Mouse (Mus musculus) neural tube, embryonic 12.5 days (tissue): ENCODE data around the gene Rph3al. TPM values are rescaled to one million over a fixed set of nuclear protein-coding genes. Genes with fewer than 3 reads are reported as not detected.

Source experiments
- ATAC-seq: fragments of 200-750 bp; cut with Nextera tagmentation; 2 replicates; pipeline ENCODE4 v1.8.0; 2017; ENCODE audit warnings: low read depth, mild to moderate bottlenecking, moderate TSS enrichment, moderate library complexity; ENCODE audit not compliant: low FRiP score
- H3K27ac ChIP-seq: fragments of 300-500 bp; sonication (generic); 2 replicates; pipeline ENCODE4 v1.5.1; 2016
- H3K27me3 ChIP-seq: fragments of 300-500 bp; sonication (generic); replicated peaks from 2 replicates; pipeline ENCODE4 v1.6.1; 2016; ENCODE audit warnings: mild to moderate bottlenecking
- H3K36me3 ChIP-seq: fragments of 300-500 bp; sonication (generic); 2 replicates; pipeline ENCODE4 v1.6.1; 2016; ENCODE audit warnings: mild to moderate bottlenecking
- H3K4me1 ChIP-seq: fragments of 300-500 bp; sonication (generic); 2 replicates; pipeline ENCODE4 v1.6.1; 2016
- H3K4me2 ChIP-seq: fragments of 300-500 bp; sonication (generic); replicated peaks from 2 replicates; pipeline ENCODE4 v1.6.1; 2016; ENCODE audit warnings: mild to moderate bottlenecking
- H3K4me3 ChIP-seq: fragments of 300-500 bp; sonication (generic); 2 replicates; pipeline ENCODE4 v1.5.1; 2016
- H3K9ac ChIP-seq: fragments of 300-500 bp; sonication (generic); 2 replicates; pipeline ENCODE4 v1.6.1; 2016; ENCODE audit warnings: mild to moderate bottlenecking
- H3K9me3 ChIP-seq: fragments of 300-500 bp; sonication (generic); 2 replicates; pipeline ENCODE4 v1.6.1; 2016; ENCODE audit warnings: mild to moderate bottlenecking
- WGBS: fragments of 180-500 bp; shearing (Covaris S2); methylation state at CpG from one replicate; pipeline ENCODE4 v1.1.7; 2016; 5-methylcytosine and 5-hydroxymethylcytosine counted together
- polyA plus RNA-seq: library from polyadenylated mRNA; unstranded; fragments of >200 nt; fragmentation: Nextera tagmentation; extraction: Ambion mirVana; gene quantifications from 2 replicates; pipeline ENCODE4 v1.2.1, GENCODE M21; 2016

The Rph3al gene
- polyA plus RNA-seq = 1.1 and 1.7 TPM in 2 replicates

GRCm38 (mm10) chr11:75938379-75938906 is at the start of gene Rph3al:
Gene Rph3al, minus strand, starts transcription at chr11:75938429.
- Histone ChIP-seq H3K27ac (no peak within 1 kb of the TSS), H3K4me3 (no peak within 1 kb of the TSS), H3K9me3 (no peaks in the 10 kb centered on the region), H3K9ac (0 out of 2 replicates have a peak within 1 kb of the TSS, but pooled peaks have one; percentile 33), H3K36me3 (no peaks in the 10 kb centered on the region), H3K4me1 (peaks cover 17% of the 10 kb centered on the region), H3K4me2 (no peak within 1 kb of the TSS), H3K27me3 (no peaks in the 10 kb centered on the region)
- WGBS = 75% methylated on average over 6 of the region's 6 CpGs
- ATAC-seq = no peak

DNA sequence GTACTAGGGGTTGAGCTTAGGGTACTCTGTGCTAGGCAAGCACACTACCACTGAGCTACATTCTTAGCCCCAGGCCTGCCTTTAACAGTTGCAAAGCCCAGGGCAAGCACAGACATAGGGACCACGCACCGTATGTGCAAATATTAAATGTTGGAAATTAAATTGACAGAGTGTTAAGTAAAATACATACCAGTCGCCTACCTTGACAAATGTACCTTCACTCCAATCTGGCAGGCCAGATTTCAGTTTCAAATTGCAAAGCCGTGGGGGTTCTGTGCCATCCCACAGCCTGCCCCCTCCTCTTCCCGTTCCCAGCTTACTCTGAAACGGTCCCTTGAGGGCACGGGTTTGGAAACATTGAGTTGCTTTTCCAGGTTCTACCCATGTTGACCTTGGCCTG is 47.7 kb upstream of the Rph3al start:
- ATAC-seq = no peak
- no peak overlapping the region for H3K9ac ChIP-seq
- WGBS = 71% methylated on average over 7 of the region's 7 CpGs
- H3K4me1 ChIP-seq = no peaks in the 10 kb centered on the region
- no peak overlapping the region for H3K4me3 ChIP-seq
- no peaks in the 10 kb centered on the region for H3K36me3 ChIP-seq
- H3K4me2 ChIP-seq = no peak overlapping the region
- no peaks in the 10 kb centered on the region for H3K27me3 ChIP-seq
- H3K27ac ChIP-seq = no peak overlapping the region
- no peaks in the 10 kb centered on the region for H3K9me3 ChIP-seq

- Histone ChIP-seq H3K4me3 (no peak overlapping the region), H3K9me3 (no peaks in the 10 kb centered on the region), H3K27ac (no peak overlapping the region), H3K27me3 (no peaks in the 10 kb centered on the region), H3K9ac (no peak overlapping the region), H3K4me2 (no peak overlapping the region), H3K36me3 (no peaks in the 10 kb centered on the region), H3K4me1 (no peaks in the 10 kb centered on the region)
- no peak for ATAC-seq
- WGBS = 82% methylated on average over 1 of the region's 1 CpGs
Measured at GRCm38 (mm10) chr11:75984581-75984980, 46.4 kb upstream of the Rph3al start.

DNA sequence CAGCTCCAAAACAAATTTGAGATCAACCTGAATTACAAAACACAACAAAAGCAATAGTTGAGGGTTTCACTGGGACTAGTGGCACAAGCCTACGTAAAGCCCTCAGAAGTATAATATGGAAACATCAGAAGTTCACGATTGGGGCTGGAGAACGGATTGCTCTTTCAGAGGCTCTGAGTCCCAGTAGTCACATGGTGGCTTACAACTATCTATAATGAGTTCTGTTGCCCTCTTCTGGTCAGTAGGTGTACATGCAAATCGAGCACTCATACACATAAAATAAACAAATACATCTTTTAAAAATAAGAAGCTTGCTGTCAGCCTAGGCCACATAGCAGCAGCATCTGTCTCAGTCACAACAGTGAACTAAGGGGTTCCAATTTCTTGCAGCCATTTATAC is 45.0 kb upstream of the Rph3al start:
- Histone ChIP-seq H3K27me3 (no peaks in the 10 kb centered on the region), H3K27ac (no peak overlapping the region), H3K9me3 (no peaks in the 10 kb centered on the region), H3K4me3 (no peak overlapping the region), H3K9ac (no peak overlapping the region), H3K4me1 (no peaks in the 10 kb centered on the region), H3K36me3 (no peaks in the 10 kb centered on the region), H3K4me2 (no peak overlapping the region)
- WGBS = 78% methylated on average over 4 of the region's 4 CpGs
- no peak for ATAC-seq

DNA sequence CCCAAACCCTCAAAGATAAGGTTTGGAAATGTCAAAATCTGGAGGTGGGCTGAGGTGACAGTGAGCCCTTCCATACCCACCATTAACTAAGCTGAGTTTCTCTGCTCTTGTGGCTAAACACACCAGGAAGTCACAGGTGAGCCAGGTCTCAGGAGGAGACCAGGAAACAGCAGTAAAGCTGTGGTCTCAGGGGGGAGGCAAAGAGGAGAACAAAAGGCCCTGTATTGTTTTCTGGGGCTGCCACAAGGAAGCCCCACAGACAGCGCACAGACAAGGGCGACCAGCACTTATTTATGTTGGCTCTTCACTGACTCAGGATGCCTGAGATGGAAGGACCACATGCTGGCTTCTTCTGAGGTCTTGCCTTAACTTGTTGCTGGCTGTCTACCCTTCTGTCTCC is 42.2 kb upstream of the Rph3al start:
- H3K4me3 ChIP-seq = no peak overlapping the region
- no peak for ATAC-seq
- H3K27ac ChIP-seq = no peak overlapping the region
- no peaks in the 10 kb centered on the region for H3K9me3 ChIP-seq
- H3K4me1 ChIP-seq = no peaks in the 10 kb centered on the region
- WGBS = 27% methylated on average over 2 of the region's 2 CpGs
- no peaks in the 10 kb centered on the region for H3K27me3 ChIP-seq
- H3K9ac ChIP-seq = no peak overlapping the region
- no peaks in the 10 kb centered on the region for H3K36me3 ChIP-seq
- no peak overlapping the region for H3K4me2 ChIP-seq

DNA sequence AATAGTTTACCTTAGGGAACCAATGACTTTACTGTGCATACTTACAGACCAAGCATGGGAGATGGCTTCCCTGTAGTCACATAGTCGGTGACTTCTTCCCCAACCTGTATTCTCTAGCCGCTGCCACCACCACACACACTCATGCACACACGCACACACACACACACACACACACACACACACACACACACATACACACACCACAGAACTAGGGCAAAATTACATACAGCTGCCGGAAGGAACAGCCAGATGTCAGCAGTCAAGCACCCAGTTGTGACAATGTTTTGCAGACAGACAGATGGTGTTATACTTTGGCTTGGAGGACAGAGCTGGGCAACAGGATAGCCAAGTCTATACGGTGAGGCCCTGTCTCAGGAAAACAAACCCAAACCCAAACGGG is 39.8 kb upstream of the Rph3al start:
- 81% methylated on average over 6 of the region's 6 CpGs for WGBS
- H3K9me3 ChIP-seq = no peaks in the 10 kb centered on the region
- H3K36me3 ChIP-seq = no peaks in the 10 kb centered on the region
- no peak overlapping the region for H3K27ac ChIP-seq
- no peak for ATAC-seq
- no peaks in the 10 kb centered on the region; the same call in 1 of the 2 replicates for H3K27me3 ChIP-seq
- H3K4me2 ChIP-seq = no peak overlapping the region
- no peak overlapping the region for H3K4me3 ChIP-seq
- no peaks in the 10 kb centered on the region for H3K4me1 ChIP-seq
- no peak overlapping the region for H3K9ac ChIP-seq

GRCm38 (mm10) chr11:75976748-75977147 is 38.5 kb upstream of the Rph3al start:
- H3K27ac ChIP-seq = no peak overlapping the region
- no peak for ATAC-seq
- no peaks in the 10 kb centered on the region; the same call in 1 of the 2 replicates for H3K27me3 ChIP-seq
- no peak overlapping the region for H3K4me3 ChIP-seq
- 62% methylated on average over 8 of the region's 8 CpGs for WGBS
- H3K4me1 ChIP-seq = no peaks in the 10 kb centered on the region
- H3K4me2 ChIP-seq = no peak overlapping the region
- H3K9ac ChIP-seq = no peak overlapping the region
- no peaks in the 10 kb centered on the region for H3K9me3 ChIP-seq
- H3K36me3 ChIP-seq = no peaks in the 10 kb centered on the region

- H3K4me3 ChIP-seq = no peak overlapping the region
- no peaks in the 10 kb centered on the region for H3K4me1 ChIP-seq
- WGBS = 82% methylated on average over 1 of the region's 1 CpGs
- no peak overlapping the region for H3K27ac ChIP-seq
- no peaks in the 10 kb centered on the region for H3K36me3 ChIP-seq
- no peak overlapping the region for H3K4me2 ChIP-seq
- no peak overlapping the region for H3K9ac ChIP-seq
- H3K9me3 ChIP-seq = no peaks in the 10 kb centered on the region
- ATAC-seq = no peak
- no peaks in the 10 kb centered on the region; the same call in 1 of the 2 replicates for H3K27me3 ChIP-seq
Measured at GRCm38 (mm10) chr11:75973988-75974387, 35.8 kb upstream of the Rph3al start.

DNA sequence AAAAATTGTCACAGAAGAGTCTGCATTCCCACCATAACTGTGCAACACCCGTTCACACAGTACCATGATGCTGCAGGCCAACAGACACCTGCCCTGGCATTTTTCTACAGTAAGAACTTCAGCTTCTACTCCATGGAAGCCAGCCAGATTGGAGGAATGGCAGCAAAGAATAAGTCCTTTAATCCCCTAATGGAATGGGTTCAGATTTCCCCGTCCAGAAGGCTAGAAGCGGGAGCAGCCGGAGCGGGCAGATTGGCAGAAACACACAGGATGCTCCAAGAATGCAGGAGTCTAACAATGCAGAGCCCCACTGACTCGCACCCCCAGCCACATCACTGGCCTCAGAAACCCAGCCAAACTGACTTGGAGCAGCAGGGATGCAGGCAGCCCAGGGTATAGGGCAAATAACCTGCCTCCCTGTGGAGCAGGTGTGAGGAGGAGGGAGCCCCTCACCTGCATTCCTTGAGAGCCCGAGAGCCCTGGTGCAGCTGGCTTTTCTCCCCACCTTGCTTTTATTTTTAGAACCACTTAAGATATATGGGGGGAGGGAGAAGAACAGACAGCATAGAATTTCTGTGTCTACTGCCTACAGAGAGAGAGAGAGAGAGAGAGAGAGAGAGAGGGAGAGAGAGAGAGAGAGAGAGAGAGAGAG is 34.8 kb upstream of the Rph3al start:
- no peak overlapping the region for H3K4me2 ChIP-seq
- H3K27me3 ChIP-seq = peaks cover 5% of the 10 kb centered on the region; the same call in 1 of the 2 replicates
- H3K9ac ChIP-seq = no peak overlapping the region
- H3K4me1 ChIP-seq = no peaks in the 10 kb centered on the region
- no peaks in the 10 kb centered on the region for H3K36me3 ChIP-seq
- no peak for ATAC-seq
- H3K9me3 ChIP-seq = no peaks in the 10 kb centered on the region
- H3K4me3 ChIP-seq = no peak overlapping the region
- WGBS = 43% methylated on average over 7 of the region's 7 CpGs
- no peak overlapping the region for H3K27ac ChIP-seq

DNA sequence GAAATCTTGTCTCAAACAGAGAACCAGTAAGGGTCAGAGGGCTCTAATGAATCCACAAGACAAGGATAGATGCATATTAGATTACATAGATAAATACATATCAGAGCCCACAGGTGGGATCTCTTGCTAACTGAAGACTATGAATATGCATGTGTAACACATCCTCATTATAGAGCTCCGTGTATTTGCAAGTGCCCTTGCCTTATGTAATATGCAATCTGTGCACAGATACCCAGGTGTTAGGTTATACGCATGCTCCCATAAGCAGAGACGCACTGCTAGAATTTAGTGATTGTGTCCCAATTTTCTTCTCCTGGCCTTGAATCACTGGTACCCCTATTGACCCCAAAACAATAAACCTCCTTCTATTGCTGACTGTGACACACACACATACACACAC is 34.0 kb upstream of the Rph3al start:
- Histone ChIP-seq H3K9me3 (no peaks in the 10 kb centered on the region), H3K27ac (no peak overlapping the region), H3K36me3 (no peaks in the 10 kb centered on the region), H3K4me1 (peaks cover 2% of the 10 kb centered on the region), H3K9ac (no peak overlapping the region), H3K27me3 (peaks cover 5% of the 10 kb centered on the region; the same call in 1 of the 2 replicates), H3K4me2 (no peak overlapping the region), H3K4me3 (no peak overlapping the region)
- WGBS = 89% methylated on average over 3 of the region's 3 CpGs
- no peak for ATAC-seq

DNA sequence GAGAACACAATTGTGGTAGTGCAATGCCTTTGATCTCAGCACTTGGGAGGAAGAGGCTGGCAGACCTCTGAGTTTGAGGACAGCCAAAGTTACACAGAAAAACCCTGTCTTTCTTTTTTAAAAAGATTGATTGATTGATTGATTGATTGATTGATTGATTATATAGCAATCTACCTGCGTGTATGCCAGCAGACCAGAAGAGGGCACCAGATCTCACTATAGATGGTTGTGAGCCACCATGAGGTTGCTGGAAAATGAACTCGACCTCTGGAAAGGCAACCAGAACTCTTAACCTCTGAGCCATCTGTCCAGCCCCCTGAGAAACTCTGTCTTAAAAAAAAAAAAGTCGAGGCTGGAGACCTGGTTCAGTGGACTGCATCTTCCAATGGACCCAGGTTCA is 32.4 kb upstream of the Rph3al start:
- H3K36me3 ChIP-seq = no peaks in the 10 kb centered on the region
- H3K9ac ChIP-seq = no peak overlapping the region
- H3K9me3 ChIP-seq = no peaks in the 10 kb centered on the region
- H3K4me3 ChIP-seq = no peak overlapping the region
- H3K4me1 ChIP-seq = peaks cover 18% of the 10 kb centered on the region
- no peak overlapping the region for H3K4me2 ChIP-seq
- H3K27me3 ChIP-seq = peaks cover 18% of the 10 kb centered on the region
- no peak for ATAC-seq
- 22% methylated on average over 3 of the region's 3 CpGs for whole genome bisulfite sequencing
- no peak overlapping the region for H3K27ac ChIP-seq

DNA sequence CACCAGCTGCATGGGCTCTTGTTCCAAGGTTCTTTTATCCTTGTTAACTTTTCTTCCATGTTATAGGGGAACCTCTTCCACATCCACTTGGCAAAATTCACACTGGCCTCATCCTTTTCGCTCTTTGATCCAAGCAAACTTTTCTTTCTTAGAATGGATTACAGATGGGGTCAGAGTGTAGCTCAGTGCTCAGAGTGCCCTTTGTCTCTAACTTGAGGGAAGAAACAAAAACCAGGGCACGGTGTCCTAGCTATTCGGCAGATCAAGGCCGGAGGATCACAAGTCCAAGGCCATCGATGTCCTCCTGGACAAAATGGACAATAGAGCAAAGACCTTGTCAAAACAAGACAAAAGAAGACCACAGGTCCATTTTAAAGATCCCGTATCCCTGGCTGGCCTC is 30.5 kb upstream of the Rph3al start:
- Histone ChIP-seq H3K4me2 (no peak overlapping the region), H3K27me3 (peaks cover 26% of the 10 kb centered on the region), H3K4me1 (peaks cover 36% of the 10 kb centered on the region), H3K4me3 (no peak overlapping the region), H3K9ac (no peak overlapping the region), H3K9me3 (no peaks in the 10 kb centered on the region), H3K36me3 (no peaks in the 10 kb centered on the region), H3K27ac (no peak overlapping the region)
- 88% methylated on average over 6 of the region's 6 CpGs for WGBS
- ATAC-seq = no peak
